Mouse (Mus musculus): ENCODE measurements around the gene Ubqln4. TPM values are rescaled to one million over a fixed set of nuclear protein-coding genes. Genes with fewer than 3 reads are reported as not detected.

Ubqln4 gene
- polyA plus RNA-seq, 1 experiment from 2014 or later: 18.4 TPM

- Histone ChIP-seq H3K9ac (replicated peaks; ENCODE audit: low read depth) (no peak overlapping the region), H3K4me2 (replicated peaks; ENCODE audit: low read depth, low read length) (peak overlapping the region; percentile 98), H3K36me3 (ENCODE audit: insufficient read depth, low read length) (no peaks in the 10 kb centered on the region), H3K27me3 (replicated peaks; ENCODE audit: insufficient read depth, low read length) (no peaks in the 10 kb centered on the region), H3K4me3 (ENCODE audit: low read depth, low read length) (peak overlapping the region; percentile 79; the same call in 1 of the 2 replicates), H3K9me3 (ENCODE audit: low read length) (no peaks in the 10 kb centered on the region), H3K4me1 (ENCODE audit: insufficient read depth, low read depth, low read length) (peaks cover 22% of the 10 kb centered on the region; the same call in 1 of the 2 replicates), H3K27ac (ENCODE audit: low read length) (no peak overlapping the region)
- TF ChIP-seq CTCF (IDR thresholded peaks at IDR 0.05): no peak
- TF ChIP-seq EP300 (IDR thresholded peaks at IDR 0.05): no peak
- peak; percentile 4 for DNase-seq (ENCODE audit: low spot score)
- 2% methylated on average over 4 of the region's 5 CpGs for WGBS
- ATAC-seq: no peak
Measured at GRCm38 (mm10) chr3:88533706-88534105, 19.9 kb upstream of the Ubqln4 start.

- H3K4me2 ChIP-seq (replicated peaks; ENCODE audit: low read depth, low read length): no peak overlapping the region
- WGBS: 58% methylated on average over 3 of the region's 3 CpGs
- H3K27me3 ChIP-seq (replicated peaks; ENCODE audit: insufficient read depth, low read length): no peaks in the 10 kb centered on the region
- ATAC-seq (no peak), DNase-seq (ENCODE audit: low spot score) (no peak)
- no peaks in the 10 kb centered on the region for H3K9me3 ChIP-seq (ENCODE audit: low read length)
- H3K27ac ChIP-seq (ENCODE audit: low read length): no peak overlapping the region
- H3K36me3 ChIP-seq (ENCODE audit: insufficient read depth, low read length): no peaks in the 10 kb centered on the region
- H3K9ac ChIP-seq (replicated peaks; ENCODE audit: low read depth): no peak overlapping the region
- H3K4me1 ChIP-seq (ENCODE audit: insufficient read depth, low read depth, low read length): peaks cover 15% of the 10 kb centered on the region; the same call in 1 of the 2 replicates
- no peak overlapping the region for H3K4me3 ChIP-seq (ENCODE audit: low read depth, low read length)
- TF ChIP-seq EP300 (IDR thresholded peaks at IDR 0.05): no peak
- no peak for TF ChIP-seq CTCF (IDR thresholded peaks at IDR 0.05)
Measured at GRCm38 (mm10) chr3:88535005-88535404, 18.6 kb upstream of the Ubqln4 start.

GRCm38 (mm10) chr3:88535527-88535926, 18.0 kb upstream of the Ubqln4 start:
- Histone ChIP-seq H3K36me3 (ENCODE audit: insufficient read depth, low read length) (no peaks in the 10 kb centered on the region), H3K4me3 (ENCODE audit: low read depth, low read length) (no peak overlapping the region)

GRCm38 (mm10) chr3:88536103-88536930, 17.2 kb upstream of the Ubqln4 start:
- peak overlapping the region; percentile 52 for H3K4me3 ChIP-seq (ENCODE audit: low read depth, low read length)
- ATAC-seq (peak; percentile 83), DNase-seq (ENCODE audit: low spot score) (peak; percentile 92)
- peak overlapping the region; percentile 29 for H3K9ac ChIP-seq (replicated peaks; ENCODE audit: low read depth)
- peak overlapping the region; percentile 61 for H3K27ac ChIP-seq (ENCODE audit: low read length)
- no peaks in the 10 kb centered on the region for H3K9me3 ChIP-seq (ENCODE audit: low read length)
- H3K27me3 ChIP-seq (replicated peaks; ENCODE audit: insufficient read depth, low read length): no peaks in the 10 kb centered on the region
- TF ChIP-seq CTCF (IDR thresholded peaks at IDR 0.05) (peak; percentile 6; the same call in 1 of the 2 replicates), EP300 (IDR thresholded peaks at IDR 0.05) (no peak)
- peak overlapping the region; percentile 79 for H3K4me2 ChIP-seq (replicated peaks; ENCODE audit: low read depth, low read length)
- no peaks in the 10 kb centered on the region for H3K36me3 ChIP-seq (ENCODE audit: insufficient read depth, low read length)
- peaks cover 15% of the 10 kb centered on the region; the same call in 1 of the 2 replicates for H3K4me1 ChIP-seq (ENCODE audit: insufficient read depth, low read depth, low read length)
- 6% methylated on average over 61 of the region's 64 CpGs for WGBS

More at GRCm38 (mm10) chr3:88535527-88535926, 18.0 kb upstream of the Ubqln4 start:
- TF ChIP-seq EP300 (IDR thresholded peaks at IDR 0.05): no peak
- no peak for TF ChIP-seq CTCF (IDR thresholded peaks at IDR 0.05)
- H3K9ac ChIP-seq (replicated peaks; ENCODE audit: low read depth): no peak overlapping the region
- H3K9me3 ChIP-seq (ENCODE audit: low read length): no peaks in the 10 kb centered on the region
- ATAC-seq (no peak), DNase-seq (ENCODE audit: low spot score) (no peak)
- no peak overlapping the region for H3K27ac ChIP-seq (ENCODE audit: low read length)
- peaks cover 15% of the 10 kb centered on the region; the same call in 1 of the 2 replicates for H3K4me1 ChIP-seq (ENCODE audit: insufficient read depth, low read depth, low read length)
- H3K27me3 ChIP-seq (replicated peaks; ENCODE audit: insufficient read depth, low read length): no peaks in the 10 kb centered on the region
- WGBS: 77% methylated on average over 4 of the region's 4 CpGs
- H3K4me2 ChIP-seq (replicated peaks; ENCODE audit: low read depth, low read length): no peak overlapping the region

GRCm38 (mm10) chr3:88537146-88537545, 16.4 kb upstream of the Ubqln4 start:
- peak overlapping the region; percentile 61; the same call in 1 of the 2 replicates for H3K27ac ChIP-seq (ENCODE audit: low read length)
- no peaks in the 10 kb centered on the region for H3K9me3 ChIP-seq (ENCODE audit: low read length)
- H3K27me3 ChIP-seq (replicated peaks; ENCODE audit: insufficient read depth, low read length): no peaks in the 10 kb centered on the region
- 58% methylated on average over 6 of the region's 6 CpGs for WGBS
- no peak for TF ChIP-seq CTCF (IDR thresholded peaks at IDR 0.05)
- no peak for TF ChIP-seq EP300 (IDR thresholded peaks at IDR 0.05)
- H3K4me1 ChIP-seq (ENCODE audit: insufficient read depth, low read depth, low read length): peaks cover 15% of the 10 kb centered on the region; the same call in 1 of the 2 replicates
- H3K36me3 ChIP-seq (ENCODE audit: insufficient read depth, low read length): no peaks in the 10 kb centered on the region
- H3K9ac ChIP-seq (replicated peaks; ENCODE audit: low read depth): peak overlapping the region; percentile 29; the same call in 1 of the 2 replicates
- peak overlapping the region; percentile 52 for H3K4me3 ChIP-seq (ENCODE audit: low read depth, low read length)
- peak overlapping the region; percentile 79 for H3K4me2 ChIP-seq (replicated peaks; ENCODE audit: low read depth, low read length)
- DNase-seq (ENCODE audit: low spot score) (no peak), ATAC-seq (peak; percentile 16)

- Histone ChIP-seq H3K4me3 (ENCODE audit: low read depth, low read length) (no peak overlapping the region), H3K9ac (replicated peaks; ENCODE audit: low read depth) (no peak overlapping the region), H3K27me3 (replicated peaks; ENCODE audit: insufficient read depth, low read length) (no peaks in the 10 kb centered on the region), H3K4me1 (ENCODE audit: insufficient read depth, low read depth, low read length) (peaks cover 15% of the 10 kb centered on the region; the same call in 1 of the 2 replicates), H3K4me2 (replicated peaks; ENCODE audit: low read depth, low read length) (no peak overlapping the region), H3K36me3 (ENCODE audit: insufficient read depth, low read length) (no peaks in the 10 kb centered on the region), H3K9me3 (ENCODE audit: low read length) (no peaks in the 10 kb centered on the region), H3K27ac (ENCODE audit: low read length) (no peak overlapping the region)
- WGBS: 68% methylated on average over 9 of the region's 9 CpGs
- no peak for TF ChIP-seq CTCF (IDR thresholded peaks at IDR 0.05)
- TF ChIP-seq EP300 (IDR thresholded peaks at IDR 0.05): no peak
- no peak for ATAC-seq
- no peak for DNase-seq (ENCODE audit: low spot score)
Measured at GRCm38 (mm10) chr3:88538271-88539145, 15.1 kb upstream of the Ubqln4 start.

Data from lung, postnatal 0 days (tissue).